Mouse (Mus musculus): ENCODE results near the gene Grm4.

Gene Grm4

GRCm38 (mm10) chr17:27511865-27512618, 9.2 kb downstream of the Grm4 start:
- peak; percentile 35 for DNase-seq

GRCm38 (mm10) chr17:27511125-27511735, 10.0 kb downstream of the Grm4 start:
- no peak for DNase-seq

GRCm38 (mm10) chr17:27510258-27511124, 10.7 kb downstream of the Grm4 start:
- no peak for DNase-seq

GRCm38 (mm10) chr17:27509056-27509455, 12.1 kb downstream of the Grm4 start:
- DNase-seq = no peak

- no peak for DNase-seq
Observed at GRCm38 (mm10) chr17:27508513-27508912, 12.7 kb downstream of the Grm4 start.

GRCm38 (mm10) chr17:27508002-27508401, 13.2 kb downstream of the Grm4 start:
- no peak for DNase-seq

GRCm38 (mm10) chr17:27507591-27507945, 13.6 kb downstream of the Grm4 start:
- no peak for DNase-seq

- no peak for DNase-seq
Observed at GRCm38 (mm10) chr17:27506871-27507590, 14.2 kb downstream of the Grm4 start.

GRCm38 (mm10) chr17:27506362-27506761, 14.8 kb downstream of the Grm4 start:
- no peak for DNase-seq

GRCm38 (mm10) chr17:27505221-27505881, 15.9 kb downstream of the Grm4 start:
- DNase-seq = no peak

- no peak for DNase-seq
Observed at GRCm38 (mm10) chr17:27503869-27504268, 17.3 kb downstream of the Grm4 start.

GRCm38 (mm10) chr17:27502736-27503445, 18.3 kb downstream of the Grm4 start:
- DNase-seq = no peak

GRCm38 (mm10) chr17:27502288-27502687, 18.9 kb downstream of the Grm4 start:
- no peak for DNase-seq

GRCm38 (mm10) chr17:27501331-27502251, 19.6 kb downstream of the Grm4 start:
- DNase-seq = no peak

- DNase-seq = no peak
Observed at GRCm38 (mm10) chr17:27500811-27501210, 20.4 kb downstream of the Grm4 start.

GRCm38 (mm10) chr17:27499080-27499479, 22.1 kb downstream of the Grm4 start:
- no peak for DNase-seq

- no peak for DNase-seq
Observed at GRCm38 (mm10) chr17:27497798-27498197, 23.4 kb downstream of the Grm4 start.

- DNase-seq = no peak
Observed at GRCm38 (mm10) chr17:27495008-27495540, 26.1 kb downstream of the Grm4 start.

- DNase-seq = no peak
Observed at GRCm38 (mm10) chr17:27493969-27494368, 27.2 kb downstream of the Grm4 start.

- no peak for DNase-seq
Observed at GRCm38 (mm10) chr17:27493389-27493788, 27.8 kb downstream of the Grm4 start.

Measured in right cerebral cortex, postnatal 4 days (tissue).